Mouse (Mus musculus) liver, embryonic 14.5 days (tissue): ENCODE data around the gene Lcp2.

Experiments
- CTCF ChIP-seq: IDR thresholded peaks from 2 replicates; pipeline ENCODE4 v1.5.1; 2016; ENCODE audit warnings: antibody characterized with exemption, low read depth, control low read depth
- EP300 ChIP-seq: IDR thresholded peaks from 2 replicates; pipeline ENCODE4 v1.6.1; 2016; ENCODE audit warnings: antibody characterized with exemption, low read depth

DNA sequence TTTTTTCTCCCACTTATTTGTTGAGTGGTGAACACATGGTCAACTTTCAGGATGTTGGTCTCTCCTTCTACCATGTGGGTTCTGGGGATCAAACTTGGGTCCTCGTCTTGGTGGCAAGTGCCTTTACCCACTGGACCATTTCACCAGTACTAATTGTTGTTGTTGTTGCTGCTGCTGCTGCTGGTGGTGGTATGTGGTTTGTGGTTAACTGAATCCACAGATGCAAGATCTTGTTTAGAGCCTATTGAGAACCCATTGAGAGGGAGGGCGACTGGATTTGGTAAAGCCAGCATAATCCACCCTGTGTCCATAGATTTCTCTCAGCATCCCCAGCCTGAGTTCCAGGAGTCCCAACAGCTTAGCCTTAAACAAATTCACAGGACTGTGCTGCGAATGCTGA, 46.3 kb upstream of the Lcp2 start:
- TF ChIP-seq CTCF (no peak), EP300 (no peak)
